Mouse (Mus musculus) liver, adult 2 months (tissue): Measurements from ENCODE around the gene Cux1.

Experiments
- CTCF ChIP-seq: fragments of 200-500 bp; IDR thresholded peaks from 2 replicates; pipeline ENCODE4 v1.5.1; 2011; ENCODE audit warnings: low read depth, low read length, control low read depth
- POLR2A ChIP-seq: fragments of 200-500 bp; IDR thresholded peaks from 2 replicates; pipeline ENCODE4 v1.6.1; 2011; ENCODE audit warnings: low read length, control low read depth; ENCODE audit not compliant: insufficient read depth; ENCODE audit errors: extremely low read depth

DNA sequence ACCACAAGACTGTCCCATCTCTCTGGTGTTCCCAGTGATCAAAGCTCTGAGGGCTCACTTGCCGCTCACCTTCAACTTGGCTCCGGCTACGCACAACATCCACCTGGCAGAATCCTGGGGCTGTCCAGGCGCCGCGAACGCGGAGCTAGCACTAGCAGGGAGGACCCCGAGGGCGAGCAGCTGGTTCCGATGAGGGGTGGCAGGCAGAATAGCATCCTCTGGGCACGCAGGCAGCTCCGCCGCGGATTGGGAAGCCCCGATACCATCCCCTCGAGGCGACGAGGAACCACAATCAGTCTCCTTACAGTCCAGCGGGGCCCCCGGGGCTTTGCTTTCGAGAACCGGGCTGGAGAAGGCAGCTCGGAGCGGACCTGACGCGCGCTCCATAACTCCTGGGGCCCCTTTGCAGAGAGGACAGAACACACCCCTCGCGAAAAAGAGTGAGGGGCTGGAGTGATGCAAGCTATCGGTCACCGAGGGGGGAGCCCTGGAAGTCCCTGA, 1.9 kb downstream of the Cux1 start:
- TF ChIP-seq POLR2A (no peak), CTCF (no peak)
